Mouse (Mus musculus) kidney, postnatal 4 days (tissue): ENCODE data around the gene Ptprn2.

ENCODE experiments used
- DNase-seq, 2 experiments: peaks; one replicate each; pipeline ENCODE4 v3.0.0; 2021; ENCODE audit warnings: mixed read lengths in 2 of 2

Ptprn2 gene

DNA sequence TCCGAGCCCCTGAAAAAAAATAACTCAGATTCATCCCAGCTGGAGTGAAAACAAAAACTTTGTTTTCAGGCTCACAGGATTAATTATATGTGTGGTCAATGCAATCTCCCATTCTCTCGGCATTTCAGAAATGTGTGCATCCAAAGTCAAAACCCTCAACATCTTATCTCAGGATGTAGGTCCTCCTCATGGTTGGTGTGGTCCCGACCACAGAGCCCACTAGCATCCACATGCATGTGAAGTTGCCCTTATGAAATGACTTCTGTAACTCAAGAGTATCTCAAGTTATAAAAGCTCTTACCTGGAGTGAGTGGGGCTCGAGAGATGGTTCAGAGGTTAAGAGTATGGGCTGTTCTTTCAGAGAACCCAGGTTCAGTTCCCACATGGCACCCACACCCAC is 784.7 kb downstream of the Ptprn2 start:
- DNase-seq: no peak

DNA sequence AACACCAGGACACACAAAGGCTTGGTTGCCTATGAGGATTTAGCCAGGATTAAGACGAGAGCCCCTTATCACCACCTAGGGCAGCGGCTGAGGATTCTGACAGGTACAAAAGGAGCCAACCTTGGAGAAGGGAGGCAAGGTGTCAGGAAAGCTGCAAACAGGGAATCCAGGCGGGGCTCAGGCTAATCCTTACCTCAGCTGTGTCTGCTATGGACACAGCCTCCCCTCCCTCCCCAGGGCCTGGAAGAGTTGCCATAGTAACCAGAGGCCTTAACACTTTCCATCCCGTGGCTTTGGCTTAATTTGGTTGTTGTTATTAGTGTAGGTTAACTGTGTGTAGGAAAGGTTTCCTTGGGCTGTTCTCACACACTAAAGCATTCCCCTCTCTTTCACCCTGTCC is 787.6 kb downstream of the Ptprn2 start:
- no peak for DNase-seq

- no peak for DNase-seq
Measured at GRCm38 (mm10) chr12:117274576-117274975, 789.1 kb downstream of the Ptprn2 start.

DNA sequence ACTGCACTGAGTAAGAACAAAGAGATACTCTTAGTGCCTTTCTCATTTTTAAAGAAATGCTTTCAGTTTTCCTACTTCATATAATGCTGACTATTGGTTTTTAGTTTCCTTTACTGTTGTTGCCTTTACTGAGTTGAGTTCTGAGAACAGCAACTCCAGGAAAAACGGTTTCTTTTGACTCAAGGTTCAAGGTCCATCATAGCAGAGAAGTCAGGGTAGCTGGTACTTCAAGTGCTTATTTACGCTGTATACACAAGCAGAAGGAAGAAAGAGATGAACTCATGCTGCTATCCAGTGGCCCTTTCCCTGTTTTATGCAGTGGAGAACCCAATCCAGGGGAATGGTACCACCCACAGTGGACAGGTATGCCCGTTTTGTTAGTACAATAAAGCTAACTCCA is 795.3 kb downstream of the Ptprn2 start:
- no peak for DNase-seq

DNA sequence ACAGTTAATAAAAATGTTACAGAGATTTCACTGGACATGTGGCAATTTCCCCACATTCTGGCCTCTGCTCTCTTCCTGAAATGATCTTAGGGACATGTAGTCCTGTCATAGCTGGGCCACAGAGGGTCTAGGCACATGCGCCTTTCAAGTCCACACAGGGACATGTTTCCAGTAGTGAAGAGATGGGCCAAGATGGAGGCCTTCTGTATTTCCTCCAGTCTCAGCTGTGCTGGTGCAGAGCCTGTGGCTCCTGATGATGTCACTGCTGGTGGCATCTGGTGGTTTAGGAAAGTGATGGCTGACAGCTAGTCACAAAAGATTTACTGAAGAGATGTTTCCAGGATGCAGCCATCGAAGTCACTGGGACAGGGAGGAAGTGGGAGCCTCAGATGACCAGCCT is 797.1 kb downstream of the Ptprn2 start:
- no peak for DNase-seq

GRCm38 (mm10) chr12:117287456-117287855 is 801.9 kb downstream of the Ptprn2 start:
- DNase-seq: peak; percentile 68 to 70

DNA sequence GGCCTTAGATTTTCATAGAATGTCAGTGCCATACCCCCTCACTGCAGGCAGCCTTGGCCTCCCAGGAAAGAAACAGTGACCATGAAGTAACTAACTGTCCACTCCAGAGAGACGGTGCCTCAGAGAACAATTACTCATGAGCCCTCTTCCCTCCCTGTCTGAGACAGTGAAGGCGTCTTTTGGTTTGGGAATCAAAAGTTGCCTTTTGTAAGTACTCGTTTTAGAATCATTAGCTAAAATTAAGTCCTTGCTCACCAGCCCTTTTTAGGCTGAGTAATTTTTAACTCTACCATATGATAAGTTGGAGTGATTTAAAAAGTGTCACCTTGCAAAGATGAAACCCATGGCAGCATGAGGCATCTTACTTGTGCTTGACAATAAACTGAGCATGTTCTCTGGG is 806.4 kb downstream of the Ptprn2 start:
- DNase-seq: no peak

GRCm38 (mm10) chr12:117296792-117297191 is 811.3 kb downstream of the Ptprn2 start:
- no peak for DNase-seq

DNA sequence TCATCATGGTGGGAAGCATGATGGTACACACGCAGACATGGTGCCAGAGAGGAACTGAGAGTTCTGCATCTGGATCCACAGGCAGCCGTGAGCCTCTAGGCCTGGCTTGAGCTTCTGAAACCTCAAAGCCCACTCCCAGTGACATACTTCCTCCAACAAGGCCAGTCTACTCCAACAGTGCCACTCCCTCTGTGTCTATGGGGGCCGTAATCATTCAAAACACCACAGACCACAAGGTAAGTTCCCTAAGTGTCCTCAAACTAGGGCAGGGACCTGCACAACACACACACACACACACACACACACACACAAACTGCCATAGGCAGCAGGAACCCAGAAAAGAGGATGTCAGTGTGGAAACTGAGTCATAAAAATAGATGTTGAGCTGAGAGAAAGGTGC is 813.6 kb downstream of the Ptprn2 start:
- no peak for DNase-seq

GRCm38 (mm10) chr12:117304751-117305624 is 819.5 kb downstream of the Ptprn2 start:
- no peak for DNase-seq

DNA sequence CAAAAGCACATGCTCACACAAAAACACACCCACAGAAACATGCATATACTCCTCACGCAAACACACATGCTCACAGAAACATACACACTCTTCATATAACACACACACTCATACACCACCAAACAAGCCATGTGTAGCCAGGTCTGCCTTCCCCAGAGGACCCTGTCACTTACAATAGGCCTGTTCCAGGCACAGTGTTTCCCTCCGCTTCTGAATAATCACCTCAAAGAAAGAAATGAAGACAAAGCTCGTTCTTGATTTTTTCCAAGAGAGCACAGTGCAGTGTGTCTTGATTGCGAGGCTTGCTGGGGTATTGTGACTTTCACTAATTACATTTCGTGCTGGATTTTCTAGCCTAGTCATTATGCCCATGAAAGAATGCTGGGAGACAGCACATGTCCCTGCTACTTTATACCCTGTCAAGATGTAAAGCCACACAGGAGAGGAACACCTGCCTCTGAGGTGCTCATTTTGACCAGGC is 820.1 kb downstream of the Ptprn2 start:
- DNase-seq: no peak

GRCm38 (mm10) chr12:117312079-117312478 is 826.6 kb downstream of the Ptprn2 start:
- DNase-seq: no peak

DNA sequence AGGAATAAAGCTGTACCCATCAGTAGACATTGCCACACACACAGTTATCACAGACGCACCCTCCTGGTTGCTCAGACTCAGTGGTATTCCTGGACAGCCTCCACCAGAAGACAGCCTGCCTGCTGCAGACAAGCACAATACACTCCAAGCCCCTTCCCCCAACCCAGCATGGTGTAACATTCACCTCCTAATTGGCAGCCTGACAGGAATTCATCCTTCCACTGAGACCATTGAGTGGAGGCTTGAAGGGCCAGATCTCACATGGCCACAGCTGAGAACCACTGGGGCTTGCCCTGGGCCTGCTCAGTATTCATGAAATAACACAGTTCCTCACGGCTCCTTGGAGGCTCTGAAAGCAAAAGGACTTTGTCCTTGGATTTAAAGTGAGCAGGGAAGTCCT is 829.5 kb downstream of the Ptprn2 start:
- no peak for DNase-seq

DNA sequence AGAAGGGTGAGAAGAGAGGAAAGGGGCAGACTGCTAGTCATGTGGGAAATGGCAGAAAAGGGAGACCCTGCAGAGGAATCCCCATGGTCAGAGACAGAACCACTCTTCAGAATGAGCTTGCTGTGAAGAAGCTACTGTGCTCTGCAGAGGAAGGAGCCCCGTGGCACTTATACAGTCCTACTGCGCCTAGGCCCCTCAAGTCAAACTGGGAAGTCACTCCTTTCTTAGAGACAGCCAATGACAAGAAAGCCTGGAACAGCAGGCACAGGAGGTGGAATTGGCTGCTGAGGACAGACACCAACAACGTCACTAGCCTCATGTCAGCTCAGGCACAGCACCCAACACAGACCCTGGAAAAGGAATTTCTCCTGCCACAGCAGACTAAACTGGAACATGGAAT is 830.1 kb downstream of the Ptprn2 start:
- DNase-seq: no peak

GRCm38 (mm10) chr12:117318229-117318628 is 832.7 kb downstream of the Ptprn2 start:
- DNase-seq: no peak

- no peak for DNase-seq
Measured at GRCm38 (mm10) chr12:117323017-117323416, 837.5 kb downstream of the Ptprn2 start.
